Mouse (Mus musculus): Measurements from ENCODE around the gene Zfp473. TPM values are rescaled to one million over a fixed set of nuclear protein-coding genes. Genes with fewer than 3 reads are reported as not detected.
"Not testable (repeated sequence)": the region's sequence is repeated elsewhere in the genome, so short reads cannot be mapped to it uniquely, and the experiment has no call there.

Gene Zfp473
- 0.11 and 0.17 TPM in 2 replicates for polyA plus RNA-seq (2012)

- TF ChIP-seq GATA1 (IDR thresholded peaks at IDR 0.05; ENCODE audit: low read length), result not testable (repeated sequence)
Observed at GRCm38 (mm10) chr7:44750950-44751349, at the start of gene Zfp473. Gene Zfp473, minus strand, starts transcription at chr7:44751050.

- TF ChIP-seq GATA1 (IDR thresholded peaks at IDR 0.05; ENCODE audit: low read length), result no peak
Observed at GRCm38 (mm10) chr7:44792781-44793180, 41.9 kb upstream of the Zfp473 start.

GRCm38 (mm10) chr7:44790066-44790465 lies 39.2 kb upstream of the Zfp473 start:
- TF ChIP-seq GATA1 (IDR thresholded peaks at IDR 0.05; ENCODE audit: low read length), result no peak

- no peak for TF ChIP-seq GATA1 (IDR thresholded peaks at IDR 0.05; ENCODE audit: low read length)
Observed at GRCm38 (mm10) chr7:44789531-44789930, 38.7 kb upstream of the Zfp473 start.

GRCm38 (mm10) chr7:44780101-44780500 lies 29.3 kb upstream of the Zfp473 start:
- TF ChIP-seq GATA1 (IDR thresholded peaks at IDR 0.05; ENCODE audit: low read length), result no peak

GRCm38 (mm10) chr7:44776849-44777498 lies 26.1 kb upstream of the Zfp473 start:
- TF ChIP-seq GATA1 (IDR thresholded peaks at IDR 0.05; ENCODE audit: low read length), result no peak

- no peak for TF ChIP-seq GATA1 (IDR thresholded peaks at IDR 0.05; ENCODE audit: low read length)
Observed at GRCm38 (mm10) chr7:44772591-44773204, 21.8 kb upstream of the Zfp473 start.

GRCm38 (mm10) chr7:44770046-44770578 lies 19.3 kb upstream of the Zfp473 start:
- TF ChIP-seq GATA1 (IDR thresholded peaks at IDR 0.05; ENCODE audit: low read length), result no peak

- no peak for TF ChIP-seq GATA1 (IDR thresholded peaks at IDR 0.05; ENCODE audit: low read length)
Observed at GRCm38 (mm10) chr7:44768129-44768528, 17.3 kb upstream of the Zfp473 start.

GRCm38 (mm10) chr7:44760366-44760765 lies 9.5 kb upstream of the Zfp473 start:
- TF ChIP-seq GATA1 (IDR thresholded peaks at IDR 0.05; ENCODE audit: low read length), result no peak

- TF ChIP-seq GATA1 (IDR thresholded peaks at IDR 0.05; ENCODE audit: low read length), result no peak
Observed at GRCm38 (mm10) chr7:44757164-44757563, 6.3 kb upstream of the Zfp473 start.

GRCm38 (mm10) chr7:44748101-44749044 lies 2.5 kb downstream of the Zfp473 start, which contains the start of gene Vrk3:
Gene Vrk3, plus strand, starts transcription at chr7:44748413.
- no peak for TF ChIP-seq GATA1 (IDR thresholded peaks at IDR 0.05; ENCODE audit: low read length)

- TF ChIP-seq GATA1 (IDR thresholded peaks at IDR 0.05; ENCODE audit: low read length), result no peak
Observed at GRCm38 (mm10) chr7:44747115-44747514, 3.7 kb downstream of the Zfp473 start.

GRCm38 (mm10) chr7:44745076-44745475 lies 5.8 kb downstream of the Zfp473 start:
- TF ChIP-seq GATA1 (IDR thresholded peaks at IDR 0.05; ENCODE audit: low read length), result no peak

GRCm38 (mm10) chr7:44744270-44744669 lies 6.6 kb downstream of the Zfp473 start:
- no peak for TF ChIP-seq GATA1 (IDR thresholded peaks at IDR 0.05; ENCODE audit: low read length)

- no peak for TF ChIP-seq GATA1 (IDR thresholded peaks at IDR 0.05; ENCODE audit: low read length)
Observed at GRCm38 (mm10) chr7:44741361-44741760, 9.5 kb downstream of the Zfp473 start.

Measured in G1E-ER4 (cell line).